Mouse (Mus musculus) heart, postnatal 36 days (tissue): ENCODE results near the gene Stard3nl. TPM values are rescaled to one million over a fixed set of nuclear protein-coding genes. Genes with fewer than 3 reads are reported as not detected.
"Not testable (repeated sequence)": the region's sequence is repeated elsewhere in the genome, so short reads cannot be mapped to it uniquely, and the experiment has no call there.

Experiments used
- DNase-seq, 2 experiments: peaks; one replicate each; pipeline ENCODE4 v3.0.0; 2021 to 2022
- intact Hi-C: fragments of 180-260 bp; cut with DNase I; formaldehyde crosslinking; loops from one replicate; pipeline ENCODE4 v1.15.1; 2025
- total RNA-seq, 2 experiments: library from RNA; stranded (reverse); gene quantifications; 2 replicates each; pipeline ENCODE4 v1.2.3; 2021

Gene Stard3nl
- total RNA-seq, 2 experiments from 2014 or later = 15.1 to 17.8 TPM

DNA sequence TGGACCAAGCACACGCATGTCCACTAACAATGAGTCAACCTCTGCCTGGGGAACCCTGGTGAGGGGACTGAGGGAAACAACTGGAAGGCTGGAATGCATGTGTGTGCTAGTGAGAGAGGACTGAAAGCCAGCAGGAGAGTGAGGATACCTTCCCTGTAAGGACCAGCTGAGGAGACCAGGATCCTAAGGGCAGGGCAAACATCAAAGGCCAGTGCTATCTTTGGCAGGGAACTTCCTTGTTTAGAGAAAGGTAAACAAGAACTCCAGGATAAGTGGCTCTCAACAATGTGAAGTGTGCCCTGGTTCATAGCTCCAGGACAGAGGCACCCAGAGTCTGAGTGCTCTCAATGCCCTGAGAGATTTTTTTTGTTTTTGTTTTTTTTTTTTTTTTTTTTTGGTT lies 6.2 kb downstream of the Stard3nl start:
- intact Hi-C loops = no loop called here
- no peak for DNase-seq

GRCm38 (mm10) chr13:19385226-19385625 lies 10.4 kb downstream of the Stard3nl start:
- no peak for DNase-seq
- intact Hi-C loops = no loop called here

- no peak for DNase-seq
- intact Hi-C loops = no loop called here
Measured at GRCm38 (mm10) chr13:19381112-19381828, 14.3 kb downstream of the Stard3nl start.

GRCm38 (mm10) chr13:19379313-19379712 lies 16.3 kb downstream of the Stard3nl start:
- intact Hi-C loops = no loop called here
- DNase-seq = no peak

GRCm38 (mm10) chr13:19372133-19372729 lies 23.4 kb downstream of the Stard3nl start:
- DNase-seq = no peak
- intact Hi-C loops = no loop called here

GRCm38 (mm10) chr13:19368817-19369216 lies 26.8 kb downstream of the Stard3nl start:
- no peak for DNase-seq
- intact Hi-C loops = loop anchor here (5.0 kb wide), 2 partner anchors 273 to 923 kb away; no protein-coding TSS in a partner anchor

DNA sequence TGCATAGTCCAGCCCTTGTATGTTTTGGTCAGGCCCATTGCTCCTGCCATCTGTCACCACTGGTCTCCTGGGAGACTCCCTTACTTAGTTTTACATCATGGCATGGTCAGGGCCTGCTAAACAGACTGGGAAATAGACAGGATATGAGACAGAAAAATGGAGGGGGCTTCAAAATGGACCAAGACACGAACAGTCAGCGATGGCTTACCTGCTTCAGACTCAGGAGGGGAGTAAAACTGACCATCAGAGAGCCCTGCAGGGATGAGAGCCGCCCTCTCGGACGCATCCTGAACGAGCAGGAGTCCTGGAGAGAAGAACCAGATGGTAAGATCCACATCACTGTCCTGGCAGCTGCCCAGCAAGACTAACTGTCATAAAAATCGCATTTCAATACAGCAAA lies 28.1 kb downstream of the Stard3nl start:
- no peak for DNase-seq
- intact Hi-C loops = loop anchor here (5.0 kb wide), 2 partner anchors 275 to 925 kb away; no protein-coding TSS in a partner anchor

DNA sequence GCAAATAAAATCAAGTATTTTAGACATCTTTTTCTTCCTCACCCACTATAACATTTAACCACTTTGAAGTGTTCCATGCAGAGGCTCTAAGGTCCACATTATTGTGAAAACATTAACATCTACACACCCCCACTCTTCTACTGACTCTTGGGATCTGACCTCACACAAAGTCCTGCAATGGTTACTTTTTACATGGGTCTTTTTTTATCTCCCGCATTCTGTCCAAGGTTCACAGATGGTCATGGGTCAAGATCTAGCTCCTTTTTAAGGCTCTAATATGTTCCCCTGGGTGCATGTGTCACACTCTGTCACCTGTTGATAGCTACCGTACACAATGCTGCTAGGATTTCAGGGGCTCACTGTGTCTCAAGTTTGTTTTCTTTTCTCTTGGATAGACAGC lies 28.7 kb downstream of the Stard3nl start:
- DNase-seq = no peak
- intact Hi-C loops = loop anchor here (5.0 kb wide), 2 partner anchors 275 to 925 kb away; no protein-coding TSS in a partner anchor

- peak; percentile 54 to 66 for DNase-seq
- intact Hi-C loops = loop anchor here (2.0 to 5.0 kb wide), 3 partner anchors 71 to 927 kb away; no protein-coding TSS in a partner anchor
Measured at GRCm38 (mm10) chr13:19365596-19365995, 30.0 kb downstream of the Stard3nl start.

GRCm38 (mm10) chr13:19364245-19364772 lies 31.3 kb downstream of the Stard3nl start:
- peak; percentile 39 to 56 for DNase-seq
- intact Hi-C loops = loop anchor here (2.0 to 5.0 kb wide), 2 partner anchors 33 to 72 kb away; partner anchors contain the start of gene Stard3nl

DNA sequence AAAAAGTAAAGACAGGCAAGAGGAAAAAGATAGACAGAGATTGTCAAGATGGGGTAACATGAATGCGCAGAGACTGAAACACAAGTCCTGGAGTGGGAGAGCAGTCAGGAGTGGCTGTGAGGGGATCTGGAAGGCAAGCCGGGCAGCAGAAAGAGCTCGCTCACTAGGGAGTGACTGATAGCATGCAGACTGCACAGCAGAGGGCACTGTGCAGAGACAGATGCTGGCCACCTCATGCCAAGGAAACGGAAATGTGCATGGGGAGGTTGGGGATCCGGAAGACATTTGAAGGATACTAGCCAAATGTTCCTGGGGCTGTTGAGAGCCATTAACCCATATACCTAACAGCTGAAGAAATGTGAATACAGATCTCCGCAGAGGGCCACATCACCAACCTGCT lies 33.2 kb downstream of the Stard3nl start:
- intact Hi-C loops = loop anchor here (1.0 to 5.0 kb wide), 2 partner anchors 35 to 322 kb away; partner anchors contain the start of gene Stard3nl
- no peak for DNase-seq

DNA sequence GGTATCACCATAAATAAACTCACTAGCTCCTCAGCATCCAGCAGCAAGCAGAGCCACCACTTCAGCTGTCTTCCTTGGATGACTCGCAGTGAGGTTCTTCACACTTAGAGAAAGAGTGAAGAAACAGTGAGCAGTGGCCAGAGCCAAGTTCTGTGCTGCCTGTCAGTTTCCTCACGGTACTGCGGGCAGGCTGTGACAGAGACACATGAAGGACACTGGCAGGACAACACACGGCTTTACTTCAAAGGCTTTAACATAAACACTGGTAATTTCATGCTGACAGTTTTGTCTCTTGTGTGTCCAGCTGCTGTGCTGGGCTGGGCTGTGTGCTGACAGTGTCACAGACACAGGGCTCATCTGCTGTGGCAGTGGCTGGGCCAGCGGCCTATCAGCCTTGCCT lies 37.6 kb downstream of the Stard3nl start:
- intact Hi-C loops = no loop called here

DNA sequence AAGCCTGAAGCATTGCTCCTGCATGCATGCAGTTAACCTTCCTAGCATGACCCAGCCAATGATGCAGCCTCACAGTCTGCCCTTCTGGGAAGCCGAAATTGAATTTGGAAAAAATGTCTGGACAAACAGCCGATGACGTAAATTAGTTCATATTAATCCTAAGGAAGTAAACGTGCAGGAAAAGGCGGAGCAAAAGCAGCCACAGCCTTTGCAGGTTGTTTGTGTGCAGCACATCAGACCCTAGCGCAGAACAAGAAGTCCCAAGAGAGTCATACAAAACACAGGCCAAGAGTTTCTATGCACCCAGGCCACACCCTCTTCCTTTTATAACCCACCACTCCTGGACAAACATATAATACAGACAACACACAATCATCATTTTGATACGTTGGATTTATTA lies 38.3 kb downstream of the Stard3nl start:
- DNase-seq = no peak
- intact Hi-C loops = no loop called here

More for the DNA sequence above, 37.6 kb downstream of the Stard3nl start:
- no peak for DNase-seq

DNA sequence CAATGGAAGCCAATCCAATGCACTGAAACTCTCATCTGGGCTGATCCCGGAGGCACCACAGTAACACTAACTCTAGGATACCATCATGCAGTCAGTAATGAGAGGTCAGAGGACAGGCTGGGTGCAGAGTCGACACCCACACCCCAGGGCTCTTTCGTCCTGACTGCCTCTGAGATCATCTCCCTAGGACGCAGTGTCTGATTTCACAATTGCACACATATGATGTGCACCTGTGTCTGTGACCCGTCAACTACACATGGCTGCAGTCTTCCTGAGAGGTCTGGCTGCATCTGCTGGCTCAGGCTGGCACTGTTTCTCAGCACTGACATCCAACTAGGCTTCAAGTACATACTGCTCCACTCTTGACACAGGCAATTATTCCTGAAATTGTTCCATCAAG lies 38.9 kb downstream of the Stard3nl start:
- no peak for DNase-seq
- intact Hi-C loops = no loop called here

- DNase-seq = no peak
- intact Hi-C loops = no loop called here
Measured at GRCm38 (mm10) chr13:19356120-19356519, 39.5 kb downstream of the Stard3nl start.

GRCm38 (mm10) chr13:19352795-19353194 lies 42.8 kb downstream of the Stard3nl start:
- intact Hi-C loops = no loop called here
- DNase-seq = no peak

DNA sequence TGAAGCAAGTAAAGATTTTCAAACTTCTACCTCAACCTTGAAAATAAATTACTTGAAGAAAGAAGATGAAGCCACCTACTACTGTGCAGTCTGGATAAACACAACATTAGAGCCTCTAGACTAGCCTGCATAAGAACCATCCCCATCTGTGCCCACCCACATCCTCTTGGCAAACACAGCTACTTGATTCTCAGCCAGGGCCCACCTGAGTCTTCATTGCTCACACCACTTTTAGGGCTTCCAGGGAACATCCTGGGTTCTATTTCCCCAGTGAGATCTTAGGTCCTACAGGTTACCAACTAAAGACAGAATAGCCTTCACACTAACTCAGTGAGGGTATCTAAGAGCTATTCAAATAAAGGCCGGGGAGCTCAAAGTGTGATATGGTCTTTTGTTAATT lies 55.2 kb downstream of the Stard3nl start:
- intact Hi-C loops, DNase-seq: not testable (repeated sequence)

- intact Hi-C loops, DNase-seq: not testable (repeated sequence)
Measured at GRCm38 (mm10) chr13:19336310-19336709, 59.3 kb downstream of the Stard3nl start.
